Mouse (Mus musculus) testis, adult 2 months (tissue): ENCODE measurements around the gene Akt3. TPM values are rescaled to one million over a fixed set of nuclear protein-coding genes. Genes with fewer than 3 reads are reported as not detected.

Experiments
- H3K27ac ChIP-seq: fragments of 200-500 bp; 2 replicates; pipeline ENCODE4 v1.5.1; 2012; ENCODE audit warnings: low read depth, low read length; ENCODE audit not compliant: control insufficient read depth, insufficient read depth
- H3K27me3 ChIP-seq: fragments of 200-500 bp; 2 replicates; pipeline ENCODE4 v1.6.1; 2012; ENCODE audit warnings: mild to moderate bottlenecking, low read length, moderate library complexity; ENCODE audit not compliant: control insufficient read depth, insufficient read depth
- H3K36me3 ChIP-seq: fragments of 200-500 bp; 2 replicates; pipeline ENCODE4 v1.6.1; 2012; ENCODE audit warnings: mild to moderate bottlenecking, low read length; ENCODE audit not compliant: control insufficient read depth, insufficient read depth
- H3K4me1 ChIP-seq: fragments of 200-500 bp; 2 replicates; pipeline ENCODE4 v1.6.1; 2012; ENCODE audit warnings: low read length; ENCODE audit not compliant: control insufficient read depth, insufficient read depth
- H3K4me3 ChIP-seq: fragments of 200-500 bp; 2 replicates; pipeline ENCODE4 v1.5.1; 2012; ENCODE audit warnings: low read depth, mild to moderate bottlenecking, low read length, moderate library complexity, mixed read lengths; ENCODE audit not compliant: control insufficient read depth
- CTCF ChIP-seq: fragments of 200-500 bp; IDR thresholded peaks from 2 replicates; pipeline ENCODE4 v1.5.1; 2012; ENCODE audit warnings: low read depth, mild to moderate bottlenecking, inconsistent platforms, low read length, moderate library complexity; ENCODE audit not compliant: control insufficient read depth, insufficient read depth, insufficient replicate concordance
- POLR2A ChIP-seq: fragments of 200-500 bp; IDR thresholded peaks from 2 replicates; pipeline ENCODE4 v1.6.1; 2012; ENCODE audit warnings: low read depth, mild to moderate bottlenecking, inconsistent platforms, low read length, moderate library complexity; ENCODE audit not compliant: control insufficient read depth
- polyA plus RNA-seq: library from polyadenylated mRNA; depleted of rRNA; stranded (reverse); fragments of >200 nt; gene quantifications from 2 replicates; pipeline ENCODE4 v1.2.3, GENCODE M21; 2012

The Akt3 gene
- polyA plus RNA-seq, 1 experiment, result 6.2 TPM

DNA sequence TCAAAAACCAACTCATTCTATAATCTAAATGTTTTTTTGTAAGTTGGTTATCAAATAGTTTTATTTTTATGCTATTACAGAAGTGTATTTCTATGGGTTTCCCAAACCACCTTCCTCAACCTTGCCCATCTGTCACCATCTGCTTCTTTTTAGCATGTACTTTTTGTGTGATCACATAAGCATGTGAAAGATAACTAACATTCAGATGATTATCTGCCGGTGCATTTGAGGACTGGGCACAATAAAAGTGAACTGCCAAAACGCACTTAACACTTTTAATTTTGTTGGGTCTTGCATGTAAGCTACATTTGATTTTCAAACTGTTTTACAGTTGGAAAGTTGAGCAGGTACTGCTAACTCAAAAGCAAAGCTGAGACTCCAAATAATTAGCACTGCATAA lies 203.1 kb downstream of the Akt3 start:
- H3K4me3 ChIP-seq, result no peak overlapping the region
- H3K27me3 ChIP-seq, result no peaks in the 10 kb centered on the region
- H3K36me3 ChIP-seq, result no peaks in the 10 kb centered on the region
- H3K4me1 ChIP-seq, result no peaks in the 10 kb centered on the region
- H3K27ac ChIP-seq, result no peak overlapping the region
- no peak for TF ChIP-seq CTCF
- TF ChIP-seq POLR2A, result no peak

GRCm38 (mm10) chr1:177051366-177051963 lies 206.5 kb downstream of the Akt3 start:
- no peak overlapping the region for H3K27ac ChIP-seq
- no peak for TF ChIP-seq POLR2A
- no peak for TF ChIP-seq CTCF
- H3K36me3 ChIP-seq, result no peaks in the 10 kb centered on the region
- no peaks in the 10 kb centered on the region for H3K4me1 ChIP-seq
- no peak overlapping the region for H3K4me3 ChIP-seq
- no peaks in the 10 kb centered on the region for H3K27me3 ChIP-seq

GRCm38 (mm10) chr1:177048773-177049172 lies 209.2 kb downstream of the Akt3 start:
- no peaks in the 10 kb centered on the region for H3K27me3 ChIP-seq
- H3K4me1 ChIP-seq, result no peaks in the 10 kb centered on the region
- H3K36me3 ChIP-seq, result no peaks in the 10 kb centered on the region
- no peak overlapping the region for H3K27ac ChIP-seq
- H3K4me3 ChIP-seq, result no peak overlapping the region
- TF ChIP-seq POLR2A, result no peak
- TF ChIP-seq CTCF, result no peak

DNA sequence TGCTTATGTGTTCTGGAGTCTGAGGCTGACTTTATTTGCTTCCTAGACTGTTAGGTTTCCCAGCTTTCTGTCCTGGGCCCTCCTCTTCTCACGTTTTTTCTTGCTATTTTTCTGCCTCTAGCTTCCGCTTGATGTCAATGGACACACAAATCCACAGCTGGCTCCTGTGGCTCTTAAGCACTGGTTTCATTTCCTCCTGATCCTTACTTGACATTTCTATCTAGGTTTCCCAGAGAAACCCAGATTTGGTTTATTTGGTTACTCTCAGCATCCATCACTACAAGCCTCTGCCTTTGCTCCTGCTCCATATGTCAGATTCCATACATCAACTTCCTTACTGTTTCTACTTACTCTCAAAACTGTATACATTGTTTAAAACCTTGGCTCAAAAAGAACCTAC lies 211.0 kb downstream of the Akt3 start:
- H3K27me3 ChIP-seq, result no peaks in the 10 kb centered on the region
- TF ChIP-seq POLR2A (no peak), CTCF (no peak)
- no peak overlapping the region for H3K4me3 ChIP-seq
- no peak overlapping the region for H3K27ac ChIP-seq
- H3K4me1 ChIP-seq, result no peaks in the 10 kb centered on the region
- H3K36me3 ChIP-seq, result no peaks in the 10 kb centered on the region

DNA sequence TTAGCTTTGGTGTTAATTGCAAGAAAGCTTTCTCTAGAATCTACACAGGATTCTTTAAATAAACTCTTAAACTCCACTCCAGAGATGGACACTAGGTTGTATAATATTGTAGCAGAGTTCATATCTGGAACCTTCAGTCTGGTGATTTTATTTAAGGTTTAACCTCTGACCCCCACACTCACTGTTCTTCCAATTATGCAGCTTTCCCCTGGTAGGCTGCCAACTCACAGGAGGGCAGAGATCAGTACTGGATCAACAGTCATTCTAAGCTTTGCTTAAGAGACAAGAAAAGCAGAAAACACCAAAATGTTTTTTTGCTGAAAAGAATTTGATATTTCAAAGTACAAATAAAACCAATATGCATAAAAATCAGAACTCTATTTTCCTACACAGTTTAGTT lies 212.1 kb downstream of the Akt3 start:
- no peaks in the 10 kb centered on the region for H3K36me3 ChIP-seq
- no peaks in the 10 kb centered on the region for H3K4me1 ChIP-seq
- no peaks in the 10 kb centered on the region for H3K27me3 ChIP-seq
- H3K27ac ChIP-seq, result no peak overlapping the region
- no peak overlapping the region for H3K4me3 ChIP-seq
- TF ChIP-seq CTCF (no peak), POLR2A (no peak)

GRCm38 (mm10) chr1:177040058-177040457 lies 217.9 kb downstream of the Akt3 start:
- no peak overlapping the region for H3K27ac ChIP-seq

DNA sequence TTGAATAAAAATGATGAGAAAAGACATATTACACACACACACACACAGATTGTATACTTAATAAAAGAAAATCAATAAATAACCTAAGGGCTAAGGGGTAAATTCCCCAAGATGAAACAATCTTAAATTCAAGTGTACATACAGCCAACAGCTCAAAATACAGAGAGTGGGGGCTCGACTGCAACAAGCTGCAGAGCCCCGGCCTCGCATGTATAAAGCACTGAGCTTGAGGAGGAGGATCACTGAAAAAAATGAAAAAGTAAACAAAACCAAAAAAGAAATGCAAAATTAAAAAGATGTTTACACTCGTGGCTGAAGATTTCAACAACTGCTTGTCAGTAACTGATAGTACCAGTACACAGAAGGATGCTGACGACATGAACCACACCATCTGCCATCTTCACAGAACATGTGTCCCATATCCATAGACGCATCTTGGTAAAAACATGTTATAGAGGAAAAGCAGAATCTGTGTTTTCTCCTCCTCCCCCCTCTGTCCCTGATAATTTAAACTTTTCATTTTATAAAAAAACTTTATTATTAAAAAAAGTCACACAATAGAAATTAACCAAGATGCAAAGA lies 218.8 kb downstream of the Akt3 start:
- no peak overlapping the region for H3K27ac ChIP-seq
- no peaks in the 10 kb centered on the region for H3K27me3 ChIP-seq

More at GRCm38 (mm10) chr1:177040058-177040457, 217.9 kb downstream of the Akt3 start:
- H3K27me3 ChIP-seq, result no peaks in the 10 kb centered on the region
- no peaks in the 10 kb centered on the region for H3K36me3 ChIP-seq
- H3K4me3 ChIP-seq, result no peak overlapping the region
- no peaks in the 10 kb centered on the region for H3K4me1 ChIP-seq
- no peak for TF ChIP-seq CTCF
- no peak for TF ChIP-seq POLR2A

More for the DNA sequence above, 218.8 kb downstream of the Akt3 start:
- TF ChIP-seq POLR2A, result no peak
- no peak for TF ChIP-seq CTCF
- Histone ChIP-seq H3K4me3 (no peak overlapping the region), H3K36me3 (no peaks in the 10 kb centered on the region), H3K4me1 (no peaks in the 10 kb centered on the region)
